Mouse (Mus musculus): ENCODE measurements around the gene Vmn1r215.
"Not testable (repeated sequence)": the region's sequence is repeated elsewhere in the genome, so short reads cannot be mapped to it uniquely, and the experiment has no call there.

Vmn1r215 gene

GRCm38 (mm10) chr13:23067725-23068124 lies at the start of gene Vmn1r215:
Gene Vmn1r215, plus strand, starts transcription at chr13:23068025.
- DNase-seq (ENCODE audit: low spot score in 2 of 2) = no peak

- DNase-seq (ENCODE audit: low spot score in 2 of 2) = no peak
Observed at GRCm38 (mm10) chr13:23018158-23018557, 49.7 kb upstream of the Vmn1r215 start.

- no peak for DNase-seq (ENCODE audit: low spot score in 2 of 2)
Observed at GRCm38 (mm10) chr13:23024812-23025211, 43.0 kb upstream of the Vmn1r215 start.

- no peak for DNase-seq (ENCODE audit: low spot score in 2 of 2)
Observed at GRCm38 (mm10) chr13:23030118-23030517, 37.7 kb upstream of the Vmn1r215 start, which contains the start of gene Vmn1r214. Gene Vmn1r214, plus strand, starts transcription at chr13:23030418.

GRCm38 (mm10) chr13:23057778-23058177 lies 10.0 kb upstream of the Vmn1r215 start:
- DNase-seq (ENCODE audit: low spot score in 2 of 2) = no peak

GRCm38 (mm10) chr13:23069312-23069711 lies 1.5 kb downstream of the Vmn1r215 start:
- no peak for DNase-seq (ENCODE audit: low spot score in 2 of 2)

- no peak for DNase-seq (ENCODE audit: low spot score in 2 of 2)
Observed at GRCm38 (mm10) chr13:23094386-23094785, 26.6 kb downstream of the Vmn1r215 start.

- DNase-seq (ENCODE audit: low spot score in 2 of 2) = not testable (repeated sequence)
Observed at GRCm38 (mm10) chr13:23118126-23118525, 50.3 kb downstream of the Vmn1r215 start, which contains the start of gene Vmn1r217. Gene Vmn1r217, minus strand, starts transcription at chr13:23118226.

- no peak for DNase-seq (ENCODE audit: low spot score in 2 of 2)
Observed at GRCm38 (mm10) chr13:23120611-23121010, 52.8 kb downstream of the Vmn1r215 start.

All from heart, adult 9 months (tissue).